ENCODE assay signal across 16 mouse cellular contexts in the genomic region with DNA sequence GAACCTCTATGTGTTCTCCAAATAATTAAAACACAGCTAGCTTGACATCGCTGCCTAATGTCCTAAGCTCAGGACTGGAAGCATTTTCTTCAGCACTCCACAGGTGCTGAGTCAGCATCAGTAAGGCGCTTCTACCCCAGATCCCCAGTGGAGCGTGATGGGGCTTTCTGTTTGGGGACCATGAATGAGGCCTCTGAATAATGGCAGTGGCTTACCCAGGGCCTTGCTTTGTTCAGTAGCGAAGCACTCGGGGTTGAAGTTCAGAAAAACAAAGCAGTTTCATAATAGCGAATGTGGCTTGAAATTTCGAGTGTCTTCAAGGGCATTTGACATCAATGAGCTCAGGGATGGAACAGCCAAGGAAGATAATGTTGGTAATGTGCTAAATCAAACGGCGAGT.
DNase-seq lines count a peak whose midpoint lies in the region; ATAC-seq and TF ChIP-seq lines count a peak whose summit lies in the region.
"Had no signal": no experiment of that assay in that cellular context is flagged by ENCODE, and none has a peak within 500 bp of the region (broad histone marks: within the 10 kb centered on the region; RNA-seq: fewer than 3 reads in every experiment).

No protein-coding gene starts in this region.

- peak overlapping the region; percentile 35; the same call in 1 of the 2 replicates for H3K27ac ChIP-seq in hindbrain, embryonic 10.5 days
- H3K27ac ChIP-seq in hindbrain, embryonic 12.5 days = no peak overlapping the region
- no peak overlapping the region for H3K27ac ChIP-seq in CH12.LX (ENCODE audit: insufficient read depth, low read depth)
- H3K27ac ChIP-seq in kidney, embryonic 14.5 days (ENCODE audit: low read depth, low read length) = no peak overlapping the region
- H3K27ac ChIP-seq: embryonic facial prominence, embryonic 12.5 days; hindbrain, embryonic 14.5 days; limb, embryonic 12.5 days; liver, embryonic 13.5 days; midbrain, embryonic 15.5 days had no signal

- no peak overlapping the region for H3K4me3 ChIP-seq in hindbrain, embryonic 10.5 days
- no peak overlapping the region for H3K4me3 ChIP-seq in hindbrain, embryonic 12.5 days
- no peak overlapping the region for H3K4me3 ChIP-seq in CH12.LX (replicated peaks in 1 of 3; ENCODE audit: low read depth in 2 of 3, low read length in 2 of 3, poor library complexity in 1 of 3)
- no peak overlapping the region for H3K4me3 ChIP-seq in kidney, embryonic 14.5 days (ENCODE audit: low read length)
- H3K4me3 ChIP-seq: embryonic facial prominence, embryonic 12.5 days; limb, embryonic 12.5 days; liver, embryonic 13.5 days; midbrain, embryonic 15.5 days had no signal

- in situ Hi-C loops in CH12.LX (cut with MboI; ENCODE audit: low pct_ligation_motif_present, low pct_unique_long_range_greater_than_20kb, low sequenced_read_pairs) = no loop called here

- H3K9me3 ChIP-seq in hindbrain, embryonic 10.5 days = no peaks in the 10 kb centered on the region
- H3K9me3 ChIP-seq in hindbrain, embryonic 12.5 days (replicated peaks) = no peaks in the 10 kb centered on the region
- peaks cover 72% of the 10 kb centered on the region for H3K9me3 ChIP-seq in CH12.LX (replicated peaks; ENCODE audit: low read length)
- H3K9me3 ChIP-seq in kidney, embryonic 14.5 days (ENCODE audit: control insufficient read depth, low read length) = no peaks in the 10 kb centered on the region
- H3K9me3 ChIP-seq: embryonic facial prominence, embryonic 12.5 days; limb, embryonic 12.5 days; liver, embryonic 13.5 days; midbrain, embryonic 15.5 days had no signal

- TF ChIP-seq CTCF in CH12.LX (conservative IDR thresholded peaks at IDR 0.05 in 1 of 2, IDR thresholded peaks at IDR 0.05 in 1 of 2; ENCODE audit: low read depth in 2 of 2, low read length in 2 of 2) = no peak

- no peak for ATAC-seq in hindbrain, embryonic 12.5 days (ENCODE audit: low FRiP score)
- no peak for ATAC-seq in kidney, embryonic 14.5 days (ENCODE audit: low FRiP score, low TSS enrichment)
- ATAC-seq: intestine, embryonic 16.5 days; midbrain, embryonic 15.5 days had no signal

- 27% methylated on average over 9 of the region's 9 CpGs for WGBS in hindbrain, embryonic 10.5 days
- 25% methylated on average over 9 of the region's 9 CpGs for WGBS in hindbrain, embryonic 12.5 days
- WGBS in kidney, embryonic 14.5 days = 76% methylated on average over 9 of the region's 9 CpGs

- peaks cover 12% of the 10 kb centered on the region for H3K4me1 ChIP-seq in hindbrain, embryonic 10.5 days (replicated peaks)
- H3K4me1 ChIP-seq in hindbrain, embryonic 12.5 days = 0 out of 2 replicates have a peak, but pooled peaks cover 3% of the 10 kb centered on the region
- no peaks in the 10 kb centered on the region for H3K4me1 ChIP-seq in CH12.LX (ENCODE audit: control insufficient read depth in 1 of 2, insufficient read depth in 2 of 2)
- no peaks in the 10 kb centered on the region for H3K4me1 ChIP-seq in kidney, embryonic 14.5 days (ENCODE audit: control insufficient read depth, insufficient read depth, low read length)
- H3K4me1 ChIP-seq: embryonic facial prominence, embryonic 12.5 days; limb, embryonic 12.5 days; liver, embryonic 13.5 days; midbrain, embryonic 15.5 days had no signal

- no peak for TF ChIP-seq RAD21 in CH12.LX (IDR thresholded peaks at IDR 0.05; ENCODE audit: low read depth, low read length)

- H3K4me2 ChIP-seq in hindbrain, embryonic 12.5 days (replicated peaks) = no peak overlapping the region
- no peak overlapping the region for H3K4me2 ChIP-seq in CH12.LX (ENCODE audit: insufficient read depth, low read depth, poor library complexity, severe bottlenecking)
- no peak overlapping the region for H3K4me2 ChIP-seq in kidney, embryonic 14.5 days (replicated peaks; ENCODE audit: low read depth, low read length)
- H3K4me2 ChIP-seq: embryonic facial prominence, embryonic 12.5 days; hindbrain, embryonic 14.5 days; limb, embryonic 12.5 days; liver, embryonic 13.5 days; midbrain, embryonic 15.5 days had no signal

- dilution Hi-C loops in CH12.LX (cut with MboI; ENCODE audit: extremely low pct_ligation_motif_present, extremely low pct_unique_long_range_greater_than_20kb, low sequenced_read_pairs) = no loop called here

- TF ChIP-seq POLR2A in CH12.LX (IDR thresholded peaks at IDR 0.05; ENCODE audit: low read depth, low read length) = no peak

- H3K27me3 ChIP-seq in hindbrain, embryonic 10.5 days (ENCODE audit: insufficient read depth, poor library complexity, severe bottlenecking) = no peaks in the 10 kb centered on the region
- no peaks in the 10 kb centered on the region for H3K27me3 ChIP-seq in hindbrain, embryonic 12.5 days
- H3K27me3 ChIP-seq in CH12.LX (replicated peaks) = no peaks in the 10 kb centered on the region
- H3K27me3 ChIP-seq in kidney, embryonic 14.5 days (ENCODE audit: control insufficient read depth, insufficient read depth, low read length) = no peaks in the 10 kb centered on the region
- H3K27me3 ChIP-seq: embryonic facial prominence, embryonic 12.5 days; limb, embryonic 12.5 days; liver, embryonic 13.5 days; midbrain, embryonic 15.5 days had no signal

- H3K79me2 ChIP-seq in CH12.LX (replicated peaks; ENCODE audit: control insufficient read depth, extremely low read depth, insufficient read depth, poor library complexity, severe bottlenecking) = no peaks in the 10 kb centered on the region

- H3K9ac ChIP-seq in hindbrain, embryonic 12.5 days = no peak overlapping the region
- H3K9ac ChIP-seq in CH12.LX (ENCODE audit: insufficient read depth, low read depth) = no peak overlapping the region
- no peak overlapping the region for H3K9ac ChIP-seq in kidney, embryonic 14.5 days (ENCODE audit: low read depth, low read length)
- H3K9ac ChIP-seq: embryonic facial prominence, embryonic 12.5 days; hindbrain, embryonic 14.5 days; limb, embryonic 12.5 days; liver, embryonic 13.5 days; midbrain, embryonic 15.5 days had no signal

- peak; percentile 59 for DNase-seq in hindbrain, embryonic 10.5 days (ENCODE audit: low spot score)
- DNase-seq in CH12.LX (ENCODE audit: extremely low read depth) (no peak), adipocyte (ENCODE audit: low spot score) (peak; percentile 6)
- DNase-seq in embryo, embryonic 10.5 days (ENCODE audit: low spot score) = peak; percentile 69
- DNase-seq in right cerebral cortex, postnatal 4 days = no peak
- DNase-seq: cerebellum, postnatal 10 days; gastrocnemius, postnatal 25 days; liver, embryonic 13.5 days; thymus, adult 18-20 months had no signal

- H3K36me3 ChIP-seq in hindbrain, embryonic 10.5 days = no peaks in the 10 kb centered on the region
- H3K36me3 ChIP-seq in hindbrain, embryonic 12.5 days = no peaks in the 10 kb centered on the region
- H3K36me3 ChIP-seq in CH12.LX (replicated peaks in 1 of 2; ENCODE audit: control insufficient read depth in 1 of 2, insufficient read depth in 1 of 2, low read length in 1 of 2) = no peaks in the 10 kb centered on the region
- no peaks in the 10 kb centered on the region for H3K36me3 ChIP-seq in kidney, embryonic 14.5 days (ENCODE audit: control insufficient read depth, insufficient read depth, low read length)
- H3K36me3 ChIP-seq: embryonic facial prominence, embryonic 12.5 days; limb, embryonic 12.5 days; liver, embryonic 13.5 days; midbrain, embryonic 15.5 days had no signal

- no peak for TF ChIP-seq EP300 in CH12.LX (IDR thresholded peaks at IDR 0.05; ENCODE audit: low read length)

TF ChIP-seq in CH12.LX, 34 proteins besides CTCF, POLR2A, EP300 and RAD21:
- peak; percentile 55; the same call in 1 of the 2 replicates for TF ChIP-seq MAFK (IDR thresholded peaks at IDR 0.05; ENCODE audit: insufficient replicate concordance, low read length)
- no peak for TF ChIP-seq ZKSCAN1 (IDR thresholded peaks at IDR 0.05; ENCODE audit: borderline replicate concordance, low read depth, low read length)
- TF ChIP-seq ZNF384 (IDR thresholded peaks at IDR 0.05; ENCODE audit: low read depth, low read length) = no peak

Comparison
In these comparisons a context has a peak if more than half of its experiments do, and no peak if none do; other contexts are left out.
1. DNase-seq: peak in hindbrain, embryonic 10.5 days (single experiment), adipocyte (single experiment) and embryo, embryonic 10.5 days (single experiment); none in CH12.LX (single experiment) and right cerebral cortex, postnatal 4 days (single experiment).